Mouse (Mus musculus): ENCODE results near the gene Nol8. TPM values are rescaled to one million over a fixed set of nuclear protein-coding genes. Genes with fewer than 3 reads are reported as not detected.

Gene Nol8
- polyA plus RNA-seq, 1 experiment from 2014 or later: 15.2 TPM

GRCm38 (mm10) chr13:49681351-49682232, 28.7 kb downstream of the Nol8 start, which contains the start of gene Iars:
TSS of gene Iars (plus strand) at chr13:49682100.
- peak within 1 kb of the TSS; percentile 76 for H3K4me3 ChIP-seq (ENCODE audit: low read length)
- peak within 1 kb of the TSS; percentile 80 for H3K4me2 ChIP-seq (ENCODE audit: low read depth, low read length)
- H3K4me1 ChIP-seq (replicated peaks; ENCODE audit: control insufficient read depth, insufficient read depth, low read length): peaks cover 3% of the 10 kb centered on the region
- H3K27ac ChIP-seq (ENCODE audit: low read length): peak within 1 kb of the TSS; percentile 68
- no peaks in the 10 kb centered on the region for H3K27me3 ChIP-seq (ENCODE audit: control insufficient read depth, insufficient read depth, low read depth, low read length)
- 0 out of 2 replicates have a peak, but pooled peaks cover 3% of the 10 kb centered on the region for H3K36me3 ChIP-seq (ENCODE audit: control insufficient read depth, insufficient read depth, low read length)
- peak within 1 kb of the TSS; percentile 78 for H3K9ac ChIP-seq (ENCODE audit: low read length)
- no peaks in the 10 kb centered on the region for H3K9me3 ChIP-seq (ENCODE audit: control insufficient read depth, low read length)
- ATAC-seq (ENCODE audit: low read depth): peak; percentile 100
- 4% methylated on average over 26 of the region's 26 CpGs for WGBS

GRCm38 (mm10) chr13:49682233-49682846, 29.5 kb downstream of the Nol8 start:
- Histone ChIP-seq H3K27ac (ENCODE audit: low read length) (peak overlapping the region; percentile 68), H3K4me1 (replicated peaks; ENCODE audit: control insufficient read depth, insufficient read depth, low read length) (peaks cover 3% of the 10 kb centered on the region), H3K4me3 (ENCODE audit: low read length) (peak overlapping the region; percentile 76), H3K9ac (ENCODE audit: low read length) (peak overlapping the region; percentile 78), H3K27me3 (ENCODE audit: control insufficient read depth, insufficient read depth, low read depth, low read length) (no peaks in the 10 kb centered on the region), H3K4me2 (ENCODE audit: low read depth, low read length) (peak overlapping the region; percentile 80), H3K9me3 (ENCODE audit: control insufficient read depth, low read length) (no peaks in the 10 kb centered on the region), H3K36me3 (ENCODE audit: control insufficient read depth, insufficient read depth, low read length) (0 out of 2 replicates have a peak, but pooled peaks cover under 1% of the 10 kb centered on the region)
- ATAC-seq (ENCODE audit: low read depth): peak; percentile 21
- WGBS: under 1% methylated on average over 20 of the region's 20 CpGs

- Histone ChIP-seq H3K4me3 (ENCODE audit: low read length) (no peak overlapping the region), H3K27ac (ENCODE audit: low read length) (no peak overlapping the region), H3K9ac (ENCODE audit: low read length) (no peak overlapping the region), H3K4me1 (replicated peaks; ENCODE audit: control insufficient read depth, insufficient read depth, low read length) (peaks cover 3% of the 10 kb centered on the region), H3K9me3 (ENCODE audit: control insufficient read depth, low read length) (no peaks in the 10 kb centered on the region), H3K27me3 (ENCODE audit: control insufficient read depth, insufficient read depth, low read depth, low read length) (no peaks in the 10 kb centered on the region), H3K4me2 (ENCODE audit: low read depth, low read length) (no peak overlapping the region), H3K36me3 (ENCODE audit: control insufficient read depth, insufficient read depth, low read length) (peaks cover 7% of the 10 kb centered on the region)
- WGBS: 84% methylated on average over 4 of the region's 4 CpGs
- no peak for ATAC-seq (ENCODE audit: low read depth)
These were observed 31.4 kb downstream of the Nol8 start for GRCm38 (mm10) chr13:49684266-49684665.

GRCm38 (mm10) chr13:49691056-49691455, 38.2 kb downstream of the Nol8 start:
- Histone ChIP-seq H3K4me2 (ENCODE audit: low read depth, low read length) (no peak overlapping the region), H3K4me1 (replicated peaks; ENCODE audit: control insufficient read depth, insufficient read depth, low read length) (no peaks in the 10 kb centered on the region), H3K9me3 (ENCODE audit: control insufficient read depth, low read length) (no peaks in the 10 kb centered on the region), H3K27me3 (ENCODE audit: control insufficient read depth, insufficient read depth, low read depth, low read length) (no peaks in the 10 kb centered on the region), H3K4me3 (ENCODE audit: low read length) (no peak overlapping the region), H3K36me3 (ENCODE audit: control insufficient read depth, insufficient read depth, low read length) (peaks cover 28% of the 10 kb centered on the region), H3K27ac (ENCODE audit: low read length) (no peak overlapping the region), H3K9ac (ENCODE audit: low read length) (no peak overlapping the region)
- ATAC-seq (ENCODE audit: low read depth): no peak
- 91% methylated on average over 5 of the region's 5 CpGs for WGBS

- no peak overlapping the region for H3K4me3 ChIP-seq (ENCODE audit: low read length)
- no peak overlapping the region for H3K27ac ChIP-seq (ENCODE audit: low read length)
- H3K27me3 ChIP-seq (ENCODE audit: control insufficient read depth, insufficient read depth, low read depth, low read length): no peaks in the 10 kb centered on the region
- no peaks in the 10 kb centered on the region for H3K4me1 ChIP-seq (replicated peaks; ENCODE audit: control insufficient read depth, insufficient read depth, low read length)
- H3K4me2 ChIP-seq (ENCODE audit: low read depth, low read length): no peak overlapping the region
- no peaks in the 10 kb centered on the region for H3K9me3 ChIP-seq (ENCODE audit: control insufficient read depth, low read length)
- no peak overlapping the region for H3K9ac ChIP-seq (ENCODE audit: low read length)
- peaks cover 36% of the 10 kb centered on the region for H3K36me3 ChIP-seq (ENCODE audit: control insufficient read depth, insufficient read depth, low read length)
- no peak for ATAC-seq (ENCODE audit: low read depth)
- 89% methylated on average over 11 of the region's 11 CpGs for WGBS
These were observed 50.4 kb downstream of the Nol8 start for GRCm38 (mm10) chr13:49703216-49703779.

- Histone ChIP-seq H3K36me3 (ENCODE audit: control insufficient read depth, insufficient read depth, low read length) (peaks cover 43% of the 10 kb centered on the region), H3K4me3 (ENCODE audit: low read length) (no peak overlapping the region)
These were observed 53.3 kb downstream of the Nol8 start for GRCm38 (mm10) chr13:49706032-49706690.

GRCm38 (mm10) chr13:49708311-49708710, 55.4 kb downstream of the Nol8 start:
- Histone ChIP-seq H3K4me1 (replicated peaks; ENCODE audit: control insufficient read depth, insufficient read depth, low read length) (no peaks in the 10 kb centered on the region), H3K9me3 (ENCODE audit: control insufficient read depth, low read length) (no peaks in the 10 kb centered on the region), H3K27me3 (ENCODE audit: control insufficient read depth, insufficient read depth, low read depth, low read length) (no peaks in the 10 kb centered on the region), H3K27ac (ENCODE audit: low read length) (no peak overlapping the region), H3K4me3 (ENCODE audit: low read length) (no peak overlapping the region), H3K4me2 (ENCODE audit: low read depth, low read length) (no peak overlapping the region), H3K9ac (ENCODE audit: low read length) (no peak overlapping the region), H3K36me3 (ENCODE audit: control insufficient read depth, insufficient read depth, low read length) (peaks cover 45% of the 10 kb centered on the region)
- no peak for ATAC-seq (ENCODE audit: low read depth)
- WGBS: 87% methylated on average over 8 of the region's 8 CpGs

More at GRCm38 (mm10) chr13:49706032-49706690, 53.3 kb downstream of the Nol8 start:
- Histone ChIP-seq H3K4me1 (replicated peaks; ENCODE audit: control insufficient read depth, insufficient read depth, low read length) (no peaks in the 10 kb centered on the region), H3K9ac (ENCODE audit: low read length) (no peak overlapping the region), H3K27me3 (ENCODE audit: control insufficient read depth, insufficient read depth, low read depth, low read length) (no peaks in the 10 kb centered on the region), H3K27ac (ENCODE audit: low read length) (no peak overlapping the region), H3K9me3 (ENCODE audit: control insufficient read depth, low read length) (no peaks in the 10 kb centered on the region), H3K4me2 (ENCODE audit: low read depth, low read length) (no peak overlapping the region)
- ATAC-seq (ENCODE audit: low read depth): no peak
- 92% methylated on average over 3 of the region's 3 CpGs for WGBS

GRCm38 (mm10) chr13:49712047-49712721, 59.3 kb downstream of the Nol8 start:
- ATAC-seq (ENCODE audit: low read depth): no peak

More at GRCm38 (mm10) chr13:49712047-49712721, 59.3 kb downstream of the Nol8 start:
- no peak overlapping the region for H3K27ac ChIP-seq (ENCODE audit: low read length)
- H3K9ac ChIP-seq (ENCODE audit: low read length): no peak overlapping the region
- peaks cover 42% of the 10 kb centered on the region for H3K36me3 ChIP-seq (ENCODE audit: control insufficient read depth, insufficient read depth, low read length)
- 89% methylated on average over 12 of the region's 12 CpGs for WGBS
- H3K4me2 ChIP-seq (ENCODE audit: low read depth, low read length): no peak overlapping the region
- no peaks in the 10 kb centered on the region for H3K4me1 ChIP-seq (replicated peaks; ENCODE audit: control insufficient read depth, insufficient read depth, low read length)
- H3K27me3 ChIP-seq (ENCODE audit: control insufficient read depth, insufficient read depth, low read depth, low read length): no peaks in the 10 kb centered on the region
- H3K4me3 ChIP-seq (ENCODE audit: low read length): no peak overlapping the region
- no peaks in the 10 kb centered on the region for H3K9me3 ChIP-seq (ENCODE audit: control insufficient read depth, low read length)
